Mouse (Mus musculus) spleen, adult 2 months (tissue): ENCODE measurements at regions not wholly inside any gene's neighbourhood (a gene's known extent, or its start where the extent isn't known, plus 50 kb on each side); places are given as distances from the start of the nearest gene placed in this dataset.

Experiments used
- DNase-seq, 2 experiments: peaks; one replicate each; pipeline versions ENCODE4 v3.0.0 to v3.0.0-alpha.2; 2012 to 2021; ENCODE audit warnings: low spot score in 2 of 2, low read depth in 1 of 2
- H3K27ac ChIP-seq: fragments of 200-500 bp; 2 replicates; pipeline ENCODE4 v1.5.1; 2012; ENCODE audit warnings: low read length, inconsistent platforms; ENCODE audit not compliant: insufficient read depth
- H3K27me3 ChIP-seq: fragments of 200-500 bp; 2 replicates; pipeline ENCODE4 v1.6.1; 2012; ENCODE audit warnings: mild to moderate bottlenecking, moderate library complexity, low read length, inconsistent platforms; ENCODE audit not compliant: control insufficient read depth, insufficient read depth
- H3K36me3 ChIP-seq: fragments of 200-500 bp; 2 replicates; pipeline ENCODE4 v1.6.1; 2012; ENCODE audit warnings: mild to moderate bottlenecking, low read length, inconsistent platforms; ENCODE audit not compliant: control insufficient read depth, insufficient read depth
- H3K4me1 ChIP-seq: fragments of 200-500 bp; 2 replicates; pipeline ENCODE4 v1.6.1; 2011; ENCODE audit warnings: inconsistent platforms; ENCODE audit not compliant: control insufficient read depth, insufficient read depth, insufficient read length
- H3K4me3 ChIP-seq: fragments of 200-500 bp; 2 replicates; pipeline ENCODE4 v1.5.1; 2011; ENCODE audit warnings: mild to moderate bottlenecking, inconsistent platforms; ENCODE audit not compliant: insufficient read depth, insufficient read length; ENCODE audit errors: extremely low read depth
- CTCF ChIP-seq: fragments of 200-500 bp; IDR thresholded peaks from 2 replicates; pipeline ENCODE4 v1.5.1; 2011; ENCODE audit warnings: mild to moderate bottlenecking, inconsistent platforms; ENCODE audit not compliant: insufficient read depth, insufficient read length, insufficient replicate concordance; ENCODE audit errors: extremely low read depth
- POLR2A ChIP-seq: fragments of 200-500 bp; IDR thresholded peaks from 2 replicates; pipeline ENCODE4 v1.6.1; 2011; ENCODE audit warnings: low read depth, low read length, inconsistent platforms
- WGBS: fragments of 180-500 bp; shearing (Covaris S2); methylation state at CpG from one replicate; pipeline ENCODE4 v1.1.7; 2018; 5-methylcytosine and 5-hydroxymethylcytosine counted together

- no peak for DNase-seq
- no peak overlapping the region for H3K27ac ChIP-seq
- no peaks in the 10 kb centered on the region for H3K27me3 ChIP-seq
- TF ChIP-seq CTCF: no peak
- no peak for TF ChIP-seq POLR2A
- 89% methylated on average over 10 of the region's 10 CpGs for WGBS
- no peaks in the 10 kb centered on the region for H3K36me3 ChIP-seq
- H3K4me3 ChIP-seq: no peak overlapping the region
- no peaks in the 10 kb centered on the region for H3K4me1 ChIP-seq
Observed at GRCm38 (mm10) chr4:153321085-153321484, 161.5 kb downstream of the Ajap1 start.

GRCm38 (mm10) chr4:153320602-153321001 is 162.0 kb downstream of the Ajap1 start:
- Histone ChIP-seq H3K4me3 (no peak overlapping the region), H3K4me1 (no peaks in the 10 kb centered on the region), H3K27ac (no peak overlapping the region), H3K27me3 (no peaks in the 10 kb centered on the region), H3K36me3 (no peaks in the 10 kb centered on the region)
- no peak for DNase-seq
- TF ChIP-seq POLR2A (no peak), CTCF (no peak)
- WGBS: 86% methylated on average over 9 of the region's 9 CpGs

DNA sequence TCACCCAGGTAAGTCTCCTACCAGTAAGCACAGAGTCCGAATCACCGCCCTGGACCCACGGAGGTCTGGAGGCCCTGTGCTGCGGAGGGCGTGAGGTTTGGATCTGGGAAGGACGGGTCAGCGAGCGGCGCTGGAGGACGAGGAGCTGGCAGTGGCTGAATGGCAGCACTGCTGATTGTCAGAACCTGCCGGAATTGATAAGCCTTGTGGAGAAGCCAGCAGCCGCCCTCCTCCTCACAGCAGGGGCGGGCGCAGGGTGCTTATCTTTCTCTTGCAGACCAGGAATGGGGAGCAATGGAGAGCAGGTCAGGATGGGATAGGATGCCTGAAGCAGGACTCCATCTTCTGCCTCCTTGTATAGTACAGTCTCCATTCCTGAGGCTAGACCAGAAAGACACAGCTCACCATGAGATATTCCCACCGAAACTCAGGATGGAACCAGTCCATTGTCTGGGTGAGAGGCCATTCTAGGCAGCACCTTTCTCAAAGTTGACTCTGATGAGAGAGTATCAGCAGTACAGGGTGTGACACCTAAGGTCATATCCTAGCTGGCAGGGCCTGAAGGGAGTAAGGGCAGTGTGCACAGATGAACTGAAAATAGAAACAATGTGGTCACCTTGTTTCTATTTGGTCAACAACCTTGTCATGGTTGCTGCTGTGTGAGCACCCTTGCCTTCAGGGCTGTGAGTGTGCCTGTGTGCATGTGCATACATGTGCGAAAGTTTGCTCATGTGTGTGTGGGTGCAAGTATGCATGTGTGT is 165.5 kb downstream of the Ajap1 start:
- no peak for DNase-seq
- no peaks in the 10 kb centered on the region for H3K4me1 ChIP-seq
- no peaks in the 10 kb centered on the region for H3K36me3 ChIP-seq
- H3K4me3 ChIP-seq: no peak overlapping the region
- WGBS: 78% methylated on average over 16 of the region's 16 CpGs
- H3K27ac ChIP-seq: no peak overlapping the region
- TF ChIP-seq POLR2A (no peak), CTCF (no peak)
- H3K27me3 ChIP-seq: no peaks in the 10 kb centered on the region

- WGBS: 85% methylated on average over 4 of the region's 4 CpGs
- no peaks in the 10 kb centered on the region for H3K4me1 ChIP-seq
- no peak overlapping the region for H3K27ac ChIP-seq
- H3K4me3 ChIP-seq: no peak overlapping the region
- H3K27me3 ChIP-seq: no peaks in the 10 kb centered on the region
- TF ChIP-seq CTCF (no peak), POLR2A (no peak)
- DNase-seq: no peak
- H3K36me3 ChIP-seq: no peaks in the 10 kb centered on the region
Observed at GRCm38 (mm10) chr4:153316519-153316918, 166.1 kb downstream of the Ajap1 start.

GRCm38 (mm10) chr4:153313961-153314360 is 168.7 kb downstream of the Ajap1 start:
- Histone ChIP-seq H3K27me3 (no peaks in the 10 kb centered on the region), H3K36me3 (no peaks in the 10 kb centered on the region), H3K4me3 (no peak overlapping the region), H3K4me1 (no peaks in the 10 kb centered on the region), H3K27ac (no peak overlapping the region)
- TF ChIP-seq POLR2A (no peak), CTCF (no peak)
- 89% methylated on average over 12 of the region's 12 CpGs for WGBS
- no peak for DNase-seq

DNA sequence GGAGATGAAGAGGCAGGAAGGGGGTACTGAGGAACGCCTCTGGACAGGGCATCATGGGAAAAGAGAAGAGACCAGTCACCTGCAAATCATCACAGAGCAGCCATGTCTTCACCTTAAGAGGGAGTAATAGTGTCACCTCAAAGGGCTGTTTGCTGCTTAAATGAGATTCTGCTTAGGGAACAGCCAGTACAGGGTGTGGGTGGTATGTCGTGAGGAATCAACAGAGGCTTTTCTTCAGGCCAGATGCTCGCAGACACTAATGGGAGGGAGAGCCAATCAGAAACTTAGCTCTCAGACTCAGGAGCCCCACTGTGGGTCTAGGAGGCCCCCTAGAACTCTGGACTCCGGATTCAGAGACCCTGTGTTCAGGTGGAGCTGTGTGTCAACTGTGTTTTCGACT is 171.0 kb downstream of the Ajap1 start:
- WGBS: 71% methylated on average over 5 of the region's 5 CpGs
- H3K27me3 ChIP-seq: no peaks in the 10 kb centered on the region
- no peak overlapping the region for H3K27ac ChIP-seq
- TF ChIP-seq POLR2A: no peak
- TF ChIP-seq CTCF: no peak
- no peaks in the 10 kb centered on the region for H3K4me1 ChIP-seq
- no peak overlapping the region for H3K4me3 ChIP-seq
- DNase-seq: no peak
- no peaks in the 10 kb centered on the region for H3K36me3 ChIP-seq

- H3K27ac ChIP-seq: no peak overlapping the region
- DNase-seq: no peak
- TF ChIP-seq CTCF (no peak), POLR2A (no peak)
- H3K36me3 ChIP-seq: no peaks in the 10 kb centered on the region
- H3K4me1 ChIP-seq: no peaks in the 10 kb centered on the region
- WGBS: 88% methylated on average over 2 of the region's 2 CpGs
- H3K4me3 ChIP-seq: no peak overlapping the region
- H3K27me3 ChIP-seq: no peaks in the 10 kb centered on the region
Observed at GRCm38 (mm10) chr4:153310641-153311040, 172.0 kb downstream of the Ajap1 start.
